Mouse (Mus musculus): ENCODE measurements around the gene Cd63. TPM values are rescaled to one million over a fixed set of nuclear protein-coding genes. Genes with fewer than 3 reads are reported as not detected.

The Cd63 gene
- polyA plus RNA-seq (2015; fragmentation: Nextera tagmentation; extraction: Ambion mirVana) = 97.4 and 109 TPM in 2 replicates

DNA sequence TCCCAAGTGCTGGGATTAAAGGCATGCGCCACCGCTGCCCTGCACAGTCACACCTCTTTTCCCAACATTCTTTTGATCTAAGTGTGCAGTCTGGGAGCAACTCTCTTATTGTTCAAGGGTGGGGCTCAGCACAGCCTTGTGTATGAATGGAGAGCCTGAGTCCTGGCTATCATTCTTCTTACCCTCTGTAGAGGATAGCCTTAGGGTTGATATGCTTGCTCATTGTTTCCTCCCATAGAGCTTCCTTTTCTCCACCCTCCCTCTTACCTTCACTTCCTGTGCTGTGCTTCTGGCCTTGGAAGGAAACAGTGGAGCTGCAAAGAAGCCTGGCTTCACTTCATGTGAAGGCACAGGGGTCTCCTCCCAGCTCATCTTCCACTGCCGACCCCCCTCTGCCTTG, at the start of gene Cd63:
TSS of gene Cd63 (plus strand) at position 292 of the 400 bp plus-strand sequence.
- no peaks in the 10 kb centered on the region for H3K9me3 ChIP-seq (replicated peaks; ENCODE audit: control insufficient read depth, low read length)
- no peak for ATAC-seq (ENCODE audit: low read depth)
- no peak within 1 kb of the TSS for H3K27ac ChIP-seq (ENCODE audit: low read length)
- H3K36me3 ChIP-seq (ENCODE audit: control insufficient read depth, insufficient read depth) = no peaks in the 10 kb centered on the region
- H3K9ac ChIP-seq (ENCODE audit: low read depth, low read length) = no peak within 1 kb of the TSS
- no peak within 1 kb of the TSS for H3K4me3 ChIP-seq (ENCODE audit: low read depth, low read length)
- H3K4me1 ChIP-seq (ENCODE audit: control insufficient read depth, low read depth, low read length) = no peaks in the 10 kb centered on the region; the same call in 1 of the 2 replicates
- 62% methylated on average over 3 of the region's 3 CpGs for WGBS (ENCODE audit: insufficient replicate concordance)
- peaks cover 13% of the 10 kb centered on the region for H3K27me3 ChIP-seq (ENCODE audit: control insufficient read depth, insufficient read depth, low read depth, low read length)
- H3K4me2 ChIP-seq (ENCODE audit: low read depth, low read length) = no peak within 1 kb of the TSS

DNA sequence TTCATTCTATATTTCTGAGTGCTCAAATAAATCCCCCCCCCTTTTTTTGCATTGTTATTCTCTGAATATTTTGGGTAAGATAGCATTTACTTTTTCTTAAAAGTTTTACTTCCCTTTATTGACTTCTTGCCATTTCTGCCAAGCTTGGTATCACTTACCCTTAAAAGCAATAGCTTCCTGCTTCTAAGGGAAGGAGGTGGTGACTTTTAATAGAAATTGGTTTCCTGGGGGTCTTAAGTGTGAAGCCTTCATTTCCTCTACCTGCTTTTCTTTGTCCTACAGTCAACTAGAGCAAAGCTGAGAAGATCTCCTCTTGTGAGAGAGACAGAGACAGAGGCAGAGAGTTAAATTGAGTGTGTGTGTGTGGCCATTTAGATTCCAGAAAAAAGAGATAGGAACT, 39.6 kb upstream of the Cd63 start:
- no peak overlapping the region for H3K4me3 ChIP-seq (ENCODE audit: low read depth, low read length)
- H3K9me3 ChIP-seq (replicated peaks; ENCODE audit: control insufficient read depth, low read length) = no peaks in the 10 kb centered on the region
- H3K36me3 ChIP-seq (ENCODE audit: control insufficient read depth, insufficient read depth) = peaks cover 7% of the 10 kb centered on the region
- no peaks in the 10 kb centered on the region for H3K27me3 ChIP-seq (ENCODE audit: control insufficient read depth, insufficient read depth, low read depth, low read length)
- H3K27ac ChIP-seq (ENCODE audit: low read length) = no peak overlapping the region
- no peaks in the 10 kb centered on the region for H3K4me1 ChIP-seq (ENCODE audit: control insufficient read depth, low read depth, low read length)
- no peak overlapping the region for H3K4me2 ChIP-seq (ENCODE audit: low read depth, low read length)
- no peak for ATAC-seq (ENCODE audit: low read depth)
- H3K9ac ChIP-seq (ENCODE audit: low read depth, low read length) = no peak overlapping the region

DNA sequence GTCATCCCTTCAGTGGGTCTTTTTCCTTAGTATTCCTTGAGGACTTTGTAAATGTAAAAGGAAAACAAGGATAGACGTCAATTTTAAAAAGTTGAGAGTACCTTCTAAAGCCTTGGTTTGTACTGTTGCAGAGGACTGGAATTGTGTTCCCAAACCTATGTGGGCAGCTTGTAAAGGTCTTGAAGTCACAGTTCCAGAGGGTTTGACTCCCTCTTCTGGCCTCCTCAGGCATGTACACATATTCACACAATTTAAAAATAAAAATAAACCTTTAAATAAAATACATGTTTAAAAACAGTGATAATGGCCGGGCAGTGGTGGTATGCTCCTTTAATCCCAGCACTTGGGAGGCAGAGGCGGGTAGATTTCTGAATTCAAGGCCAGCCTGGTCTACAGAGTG, 34.7 kb upstream of the Cd63 start:
- Histone ChIP-seq H3K27ac (ENCODE audit: low read length) (no peak overlapping the region), H3K9ac (ENCODE audit: low read depth, low read length) (no peak overlapping the region), H3K4me1 (ENCODE audit: control insufficient read depth, low read depth, low read length) (no peaks in the 10 kb centered on the region), H3K27me3 (ENCODE audit: control insufficient read depth, insufficient read depth, low read depth, low read length) (no peaks in the 10 kb centered on the region), H3K9me3 (replicated peaks; ENCODE audit: control insufficient read depth, low read length) (no peaks in the 10 kb centered on the region), H3K4me3 (ENCODE audit: low read depth, low read length) (no peak overlapping the region), H3K36me3 (ENCODE audit: control insufficient read depth, insufficient read depth) (no peaks in the 10 kb centered on the region; the same call in none of the 2 replicates), H3K4me2 (ENCODE audit: low read depth, low read length) (no peak overlapping the region)
- WGBS (ENCODE audit: insufficient replicate concordance) = 64% methylated on average over 3 of the region's 3 CpGs
- no peak for ATAC-seq (ENCODE audit: low read depth)

DNA sequence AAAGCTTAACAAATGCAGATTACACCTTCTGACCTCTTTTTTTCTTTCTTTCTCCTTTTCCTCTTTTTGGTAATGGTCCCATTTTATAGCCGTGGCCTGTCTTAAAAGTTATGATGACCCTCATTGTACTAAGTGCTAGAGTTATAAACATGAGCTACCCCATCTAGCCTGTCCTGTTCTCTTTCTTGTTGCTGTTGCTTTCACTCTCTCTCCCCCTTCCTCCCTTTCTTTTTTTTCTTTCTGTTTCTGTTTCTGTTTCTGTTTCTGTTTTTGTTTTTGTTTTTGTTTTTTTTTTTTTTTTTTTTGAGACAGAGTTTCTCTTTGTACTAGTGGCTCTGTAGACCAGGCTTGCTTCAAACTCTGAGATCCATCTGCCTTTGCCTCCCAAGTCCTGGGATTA, 34.3 kb upstream of the Cd63 start:
- WGBS (ENCODE audit: insufficient replicate concordance) = 71% methylated on average over 1 of the region's 1 CpGs

DNA sequence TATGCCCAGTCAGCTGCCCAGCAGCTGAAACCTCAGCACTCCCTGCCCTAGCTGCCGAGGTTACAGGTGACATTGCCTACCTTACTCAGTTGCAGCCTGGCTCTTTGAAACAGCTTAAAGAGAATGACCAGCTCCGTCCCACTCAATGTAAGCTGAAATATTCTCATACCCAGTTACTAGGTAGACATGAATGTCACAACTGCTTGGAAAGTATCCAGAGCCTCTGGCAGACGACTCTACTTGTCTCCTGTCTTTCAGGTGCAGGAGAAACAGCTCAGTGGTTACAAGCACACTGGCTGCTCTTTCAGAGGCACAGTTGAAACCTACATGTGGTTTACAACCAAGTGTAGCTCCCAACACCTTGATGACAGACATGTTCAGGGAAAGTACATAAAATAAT, 30.4 kb upstream of the Cd63 start:
- Histone ChIP-seq H3K9me3 (replicated peaks; ENCODE audit: control insufficient read depth, low read length) (no peaks in the 10 kb centered on the region), H3K4me1 (ENCODE audit: control insufficient read depth, low read depth, low read length) (no peaks in the 10 kb centered on the region), H3K27ac (ENCODE audit: low read length) (no peak overlapping the region), H3K9ac (ENCODE audit: low read depth, low read length) (no peak overlapping the region), H3K27me3 (ENCODE audit: control insufficient read depth, insufficient read depth, low read depth, low read length) (no peaks in the 10 kb centered on the region), H3K4me3 (ENCODE audit: low read depth, low read length) (no peak overlapping the region), H3K4me2 (ENCODE audit: low read depth, low read length) (no peak overlapping the region), H3K36me3 (ENCODE audit: control insufficient read depth, insufficient read depth) (peaks cover 10% of the 10 kb centered on the region)
- ATAC-seq (ENCODE audit: low read depth) = no peak
- 74% methylated on average over 3 of the region's 3 CpGs for WGBS (ENCODE audit: insufficient replicate concordance)

More for the DNA sequence above, 34.3 kb upstream of the Cd63 start:
- Histone ChIP-seq H3K27me3 (ENCODE audit: control insufficient read depth, insufficient read depth, low read depth, low read length) (no peaks in the 10 kb centered on the region), H3K9me3 (replicated peaks; ENCODE audit: control insufficient read depth, low read length) (no peaks in the 10 kb centered on the region), H3K9ac (ENCODE audit: low read depth, low read length) (no peak overlapping the region), H3K4me2 (ENCODE audit: low read depth, low read length) (no peak overlapping the region), H3K36me3 (ENCODE audit: control insufficient read depth, insufficient read depth) (no peaks in the 10 kb centered on the region; the same call in none of the 2 replicates), H3K27ac (ENCODE audit: low read length) (no peak overlapping the region), H3K4me3 (ENCODE audit: low read depth, low read length) (no peak overlapping the region), H3K4me1 (ENCODE audit: control insufficient read depth, low read depth, low read length) (no peaks in the 10 kb centered on the region)
- ATAC-seq (ENCODE audit: low read depth) = no peak

DNA sequence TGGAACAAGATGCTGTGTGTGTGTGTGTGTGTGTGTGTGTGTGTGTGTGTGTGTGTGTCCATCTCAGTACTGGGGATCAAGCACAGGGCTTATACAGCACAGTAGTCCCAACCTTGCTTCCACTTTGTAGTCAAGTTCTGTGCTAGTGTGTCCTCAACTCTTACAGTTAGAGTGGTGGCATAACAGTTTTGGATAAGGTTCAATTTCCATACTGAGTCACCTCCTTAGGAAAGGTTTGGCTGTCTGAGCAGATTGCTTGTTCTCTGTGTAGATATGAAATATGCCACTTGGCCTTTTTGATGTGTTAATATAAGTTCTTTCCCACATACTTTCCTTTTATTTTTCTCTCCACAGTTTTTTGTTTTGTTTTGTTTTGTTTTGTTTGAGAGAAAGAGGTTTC, 22.5 kb upstream of the Cd63 start:
- no peak for ATAC-seq (ENCODE audit: low read depth)
- no peak overlapping the region for H3K27ac ChIP-seq (ENCODE audit: low read length)

DNA sequence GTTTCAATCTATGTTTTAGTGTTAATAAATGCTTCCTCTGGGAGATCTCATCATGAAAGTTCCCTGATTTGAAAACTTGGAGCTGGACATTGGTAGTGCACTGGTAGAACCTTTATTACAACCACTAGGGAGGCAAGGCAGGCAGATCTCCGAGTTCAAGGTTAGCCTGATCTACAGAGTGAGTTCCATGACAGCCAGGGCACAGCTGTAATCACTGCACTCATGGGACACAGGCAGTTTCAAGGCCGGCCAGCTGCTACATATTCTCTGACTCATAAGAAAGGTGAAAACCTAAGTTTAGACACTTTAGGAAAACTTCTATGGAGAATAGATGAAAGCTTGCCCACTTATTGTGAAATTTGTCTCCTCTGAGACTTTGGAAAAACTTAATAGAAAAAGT, 22.0 kb upstream of the Cd63 start:
- H3K27me3 ChIP-seq (ENCODE audit: control insufficient read depth, insufficient read depth, low read depth, low read length) = no peaks in the 10 kb centered on the region
- no peaks in the 10 kb centered on the region for H3K4me1 ChIP-seq (ENCODE audit: control insufficient read depth, low read depth, low read length)
- no peaks in the 10 kb centered on the region for H3K9me3 ChIP-seq (replicated peaks; ENCODE audit: control insufficient read depth, low read length)
- no peak overlapping the region for H3K4me3 ChIP-seq (ENCODE audit: low read depth, low read length)
- WGBS (ENCODE audit: insufficient replicate concordance) = 75% methylated on average over 2 of the region's 2 CpGs
- H3K4me2 ChIP-seq (ENCODE audit: low read depth, low read length) = no peak overlapping the region
- H3K27ac ChIP-seq (ENCODE audit: low read length) = no peak overlapping the region
- H3K36me3 ChIP-seq (ENCODE audit: control insufficient read depth, insufficient read depth) = peaks cover 8% of the 10 kb centered on the region; the same call in 1 of the 2 replicates
- no peak for ATAC-seq (ENCODE audit: low read depth)
- no peak overlapping the region for H3K9ac ChIP-seq (ENCODE audit: low read depth, low read length)

More for the DNA sequence above, 22.5 kb upstream of the Cd63 start:
- H3K4me3 ChIP-seq (ENCODE audit: low read depth, low read length) = no peak overlapping the region
- peaks cover 9% of the 10 kb centered on the region; the same call in 1 of the 2 replicates for H3K36me3 ChIP-seq (ENCODE audit: control insufficient read depth, insufficient read depth)
- H3K4me2 ChIP-seq (ENCODE audit: low read depth, low read length) = no peak overlapping the region
- no peak overlapping the region for H3K9ac ChIP-seq (ENCODE audit: low read depth, low read length)
- no peaks in the 10 kb centered on the region for H3K4me1 ChIP-seq (ENCODE audit: control insufficient read depth, low read depth, low read length)
- H3K9me3 ChIP-seq (replicated peaks; ENCODE audit: control insufficient read depth, low read length) = no peaks in the 10 kb centered on the region
- H3K27me3 ChIP-seq (ENCODE audit: control insufficient read depth, insufficient read depth, low read depth, low read length) = no peaks in the 10 kb centered on the region

DNA sequence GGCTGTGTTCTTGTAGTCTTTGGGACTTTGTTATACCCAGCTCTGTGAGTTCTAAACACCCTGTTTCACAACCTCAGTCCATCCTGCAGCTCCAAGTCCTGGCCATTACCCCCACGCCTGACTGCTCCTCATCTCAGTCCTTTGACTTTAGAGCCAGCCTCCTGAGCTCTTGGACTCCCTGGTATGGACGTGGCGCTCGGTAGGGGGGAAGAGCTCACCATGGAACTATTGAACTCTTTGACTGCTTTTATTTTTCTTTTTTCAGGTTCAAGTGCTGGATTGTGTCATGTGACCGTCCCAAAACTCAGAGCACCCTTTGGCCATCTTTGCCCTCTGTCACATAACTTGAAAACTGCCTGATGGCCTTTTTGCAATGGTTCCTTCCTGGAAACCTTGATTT, 18.7 kb upstream of the Cd63 start:
- WGBS (ENCODE audit: insufficient replicate concordance) = 78% methylated on average over 5 of the region's 5 CpGs
- Histone ChIP-seq H3K9me3 (replicated peaks; ENCODE audit: control insufficient read depth, low read length) (no peaks in the 10 kb centered on the region), H3K27ac (ENCODE audit: low read length) (no peak overlapping the region)

DNA sequence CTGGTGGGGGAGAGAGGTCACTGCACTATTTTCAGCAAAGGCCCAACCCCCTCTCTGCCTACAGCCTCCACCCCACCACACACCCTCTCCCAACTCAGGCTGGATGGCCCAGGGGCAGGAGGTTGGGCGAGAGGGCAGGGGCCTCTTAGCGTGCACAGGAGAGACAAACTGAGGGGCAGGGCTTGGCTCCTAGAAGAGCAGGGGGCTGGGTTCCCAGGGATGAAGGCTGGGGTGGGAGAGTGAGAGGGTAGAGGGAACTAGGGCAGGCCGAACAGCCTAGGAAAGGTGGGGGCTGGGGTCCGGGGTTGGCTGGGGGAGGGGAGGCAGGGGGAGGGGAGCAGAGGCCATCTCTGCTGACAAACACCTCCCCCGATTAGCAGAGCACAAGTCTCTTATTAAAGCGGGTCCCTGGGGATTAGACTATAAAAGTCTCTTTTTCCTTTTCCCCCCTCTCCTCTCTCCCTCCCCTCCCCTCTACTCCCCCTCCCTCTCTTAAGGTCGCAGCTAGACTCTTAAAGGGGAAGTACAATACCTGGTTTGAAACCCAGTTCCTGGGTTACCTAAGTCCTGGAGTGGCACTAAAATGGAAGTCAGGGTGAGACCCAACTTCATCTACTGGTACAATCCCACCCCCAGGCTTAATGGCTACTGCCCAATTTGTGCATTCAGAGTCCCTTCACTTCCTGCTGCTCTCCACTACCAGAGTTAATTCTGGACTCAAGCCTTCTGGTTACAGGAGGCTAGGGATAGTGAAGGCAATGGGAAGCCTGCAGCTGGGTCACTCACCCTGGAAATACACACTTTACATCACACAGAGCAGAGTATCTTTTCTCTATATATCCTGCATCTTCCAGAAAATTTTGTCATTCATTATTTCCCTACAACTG, 11.6 kb upstream of the Cd63 start:
- H3K36me3 ChIP-seq (ENCODE audit: control insufficient read depth, insufficient read depth) = no peaks in the 10 kb centered on the region
- H3K4me2 ChIP-seq (ENCODE audit: low read depth, low read length) = peak overlapping the region; percentile 34
- 8% methylated on average over 7 of the region's 7 CpGs for WGBS (ENCODE audit: insufficient replicate concordance)
- peaks cover 7% of the 10 kb centered on the region; the same call in 1 of the 2 replicates for H3K4me1 ChIP-seq (ENCODE audit: control insufficient read depth, low read depth, low read length)
- H3K9ac ChIP-seq (ENCODE audit: low read depth, low read length) = no peak overlapping the region
- no peaks in the 10 kb centered on the region for H3K9me3 ChIP-seq (replicated peaks; ENCODE audit: control insufficient read depth, low read length)
- peaks cover 51% of the 10 kb centered on the region for H3K27me3 ChIP-seq (ENCODE audit: control insufficient read depth, insufficient read depth, low read depth, low read length)
- peak; percentile 52 for ATAC-seq (ENCODE audit: low read depth)
- no peak overlapping the region for H3K27ac ChIP-seq (ENCODE audit: low read length)
- H3K4me3 ChIP-seq (ENCODE audit: low read depth, low read length) = peak overlapping the region; percentile 13; the same call in 1 of the 2 replicates

More for the DNA sequence above, 18.7 kb upstream of the Cd63 start:
- no peak overlapping the region for H3K4me2 ChIP-seq (ENCODE audit: low read depth, low read length)
- H3K36me3 ChIP-seq (ENCODE audit: control insufficient read depth, insufficient read depth) = peaks cover 3% of the 10 kb centered on the region; the same call in 1 of the 2 replicates
- H3K4me3 ChIP-seq (ENCODE audit: low read depth, low read length) = no peak overlapping the region
- no peak overlapping the region for H3K9ac ChIP-seq (ENCODE audit: low read depth, low read length)
- ATAC-seq (ENCODE audit: low read depth) = no peak
- H3K27me3 ChIP-seq (ENCODE audit: control insufficient read depth, insufficient read depth, low read depth, low read length) = no peaks in the 10 kb centered on the region
- peaks cover 2% of the 10 kb centered on the region; the same call in 1 of the 2 replicates for H3K4me1 ChIP-seq (ENCODE audit: control insufficient read depth, low read depth, low read length)

Measured in liver, embryonic 16.5 days (tissue).